In the genomic region with DNA sequence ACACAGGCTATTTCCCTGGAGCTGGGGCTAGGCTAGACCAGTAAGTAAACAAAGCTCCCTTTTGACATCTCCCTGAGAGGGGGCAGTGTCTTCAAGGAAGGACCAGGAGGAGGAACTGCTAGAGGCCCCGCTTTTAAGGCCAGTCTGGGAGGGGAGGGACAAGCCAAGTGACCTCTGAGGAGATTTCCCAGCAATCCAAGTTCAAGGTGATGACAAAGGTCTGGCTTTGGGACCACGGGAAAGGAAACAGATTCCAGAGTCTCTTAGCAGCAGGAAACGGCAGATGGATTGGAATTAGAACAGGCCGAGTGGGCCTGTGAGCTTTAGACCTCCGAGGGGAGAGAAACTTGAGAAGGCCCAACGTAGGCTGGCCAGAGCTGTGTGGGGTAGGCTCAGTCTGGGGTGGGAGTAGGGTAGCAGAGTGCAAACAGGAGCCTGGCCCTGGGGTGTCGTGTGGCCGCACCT, we compare ENCODE assay signal across 8 mouse cellular contexts.
A peak's percentile ranks its signal among the peaks of the same experiment; 100 is the strongest.
DNase-seq lines count a peak whose midpoint lies in the region; ATAC-seq lines count a peak whose summit lies in the region.
"Had no signal": no experiment of that assay in that cellular context is flagged by ENCODE, and none has a peak within 500 bp of the region (broad histone marks: within the 10 kb centered on the region; RNA-seq: fewer than 3 reads in every experiment).

No protein-coding gene starts in this region.

- no peaks in the 10 kb centered on the region for H3K9me3 ChIP-seq in embryonic facial prominence, embryonic 12.5 days
- no peaks in the 10 kb centered on the region for H3K9me3 ChIP-seq in hindbrain, embryonic 13.5 days
- H3K9me3 ChIP-seq in limb, embryonic 13.5 days: no peaks in the 10 kb centered on the region
- H3K9me3 ChIP-seq: midbrain, embryonic 12.5 days had no signal

- no peak overlapping the region for H3K4me2 ChIP-seq in embryonic facial prominence, embryonic 12.5 days (replicated peaks)
- no peak overlapping the region for H3K4me2 ChIP-seq in hindbrain, embryonic 13.5 days
- no peak overlapping the region for H3K4me2 ChIP-seq in limb, embryonic 13.5 days (replicated peaks)
- H3K4me2 ChIP-seq: midbrain, embryonic 12.5 days had no signal

- 13% methylated on average over 8 of the region's 8 CpGs for WGBS in embryonic facial prominence, embryonic 12.5 days
- 54% methylated on average over 8 of the region's 8 CpGs for WGBS in hindbrain, embryonic 13.5 days
- 11% methylated on average over 8 of the region's 8 CpGs for WGBS in limb, embryonic 13.5 days

- H3K9ac ChIP-seq in embryonic facial prominence, embryonic 12.5 days: no peak overlapping the region
- H3K9ac ChIP-seq in hindbrain, embryonic 13.5 days: no peak overlapping the region
- H3K9ac ChIP-seq in limb, embryonic 13.5 days: peak overlapping the region; percentile 35; the same call in 1 of the 2 replicates
- H3K9ac ChIP-seq: midbrain, embryonic 12.5 days had no signal

- ATAC-seq in embryonic facial prominence, embryonic 12.5 days (ENCODE audit: insufficient number of reproducible peaks, insufficient read depth, low FRiP score, low TSS enrichment): peak; percentile 73; the same call in 1 of the 2 replicates
- ATAC-seq in hindbrain, embryonic 13.5 days (ENCODE audit: low FRiP score): no peak
- ATAC-seq in limb, embryonic 13.5 days (ENCODE audit: low FRiP score, low read depth): peak; percentile 85

- H3K4me1 ChIP-seq in embryonic facial prominence, embryonic 12.5 days: peaks cover 17% of the 10 kb centered on the region
- 0 out of 2 replicates have a peak, but pooled peaks cover 9% of the 10 kb centered on the region for H3K4me1 ChIP-seq in hindbrain, embryonic 13.5 days (replicated peaks)
- H3K4me1 ChIP-seq in limb, embryonic 13.5 days: peaks cover 44% of the 10 kb centered on the region
- H3K4me1 ChIP-seq: midbrain, embryonic 12.5 days had no signal

- DNase-seq in embryo, embryonic 11 days: peak; percentile 70
- no peak for DNase-seq in left cerebral cortex, adult 11 months (ENCODE audit: low spot score)
- DNase-seq in spleen, postnatal 14 days (ENCODE audit: low spot score in 2 of 2): no peak
- DNase-seq in cerebellum, adult 11-12 months: no peak

- H3K36me3 ChIP-seq in embryonic facial prominence, embryonic 12.5 days: no peaks in the 10 kb centered on the region
- no peaks in the 10 kb centered on the region for H3K36me3 ChIP-seq in hindbrain, embryonic 13.5 days
- H3K36me3 ChIP-seq in limb, embryonic 13.5 days: no peaks in the 10 kb centered on the region; the same call in 1 of the 2 replicates
- H3K36me3 ChIP-seq: midbrain, embryonic 12.5 days had no signal

- no peaks in the 10 kb centered on the region for H3K27me3 ChIP-seq in embryonic facial prominence, embryonic 12.5 days
- H3K27me3 ChIP-seq in hindbrain, embryonic 13.5 days: no peaks in the 10 kb centered on the region
- H3K27me3 ChIP-seq in limb, embryonic 13.5 days: no peaks in the 10 kb centered on the region
- H3K27me3 ChIP-seq: midbrain, embryonic 12.5 days had no signal

- H3K4me3 ChIP-seq in embryonic facial prominence, embryonic 12.5 days: no peak overlapping the region
- H3K4me3 ChIP-seq in hindbrain, embryonic 13.5 days: no peak overlapping the region
- H3K4me3 ChIP-seq in limb, embryonic 13.5 days: no peak overlapping the region
- H3K4me3 ChIP-seq: midbrain, embryonic 12.5 days had no signal

- H3K27ac ChIP-seq in embryonic facial prominence, embryonic 12.5 days: peak overlapping the region; percentile 69
- H3K27ac ChIP-seq in hindbrain, embryonic 13.5 days: peak overlapping the region; percentile 60
- peak overlapping the region; percentile 76; the same call in 1 of the 2 replicates for H3K27ac ChIP-seq in limb, embryonic 13.5 days
- H3K27ac ChIP-seq: midbrain, embryonic 12.5 days had no signal
